Mouse (Mus musculus): ENCODE data around the gene Actn4. TPM values are rescaled to one million over a fixed set of nuclear protein-coding genes. Genes with fewer than 3 reads are reported as not detected.
A peak's percentile ranks its signal among the peaks of the same experiment; 100 is the strongest.

Actn4 gene
- polyA plus RNA-seq, 1 experiment from 2014 or later, result 141 TPM

DNA sequence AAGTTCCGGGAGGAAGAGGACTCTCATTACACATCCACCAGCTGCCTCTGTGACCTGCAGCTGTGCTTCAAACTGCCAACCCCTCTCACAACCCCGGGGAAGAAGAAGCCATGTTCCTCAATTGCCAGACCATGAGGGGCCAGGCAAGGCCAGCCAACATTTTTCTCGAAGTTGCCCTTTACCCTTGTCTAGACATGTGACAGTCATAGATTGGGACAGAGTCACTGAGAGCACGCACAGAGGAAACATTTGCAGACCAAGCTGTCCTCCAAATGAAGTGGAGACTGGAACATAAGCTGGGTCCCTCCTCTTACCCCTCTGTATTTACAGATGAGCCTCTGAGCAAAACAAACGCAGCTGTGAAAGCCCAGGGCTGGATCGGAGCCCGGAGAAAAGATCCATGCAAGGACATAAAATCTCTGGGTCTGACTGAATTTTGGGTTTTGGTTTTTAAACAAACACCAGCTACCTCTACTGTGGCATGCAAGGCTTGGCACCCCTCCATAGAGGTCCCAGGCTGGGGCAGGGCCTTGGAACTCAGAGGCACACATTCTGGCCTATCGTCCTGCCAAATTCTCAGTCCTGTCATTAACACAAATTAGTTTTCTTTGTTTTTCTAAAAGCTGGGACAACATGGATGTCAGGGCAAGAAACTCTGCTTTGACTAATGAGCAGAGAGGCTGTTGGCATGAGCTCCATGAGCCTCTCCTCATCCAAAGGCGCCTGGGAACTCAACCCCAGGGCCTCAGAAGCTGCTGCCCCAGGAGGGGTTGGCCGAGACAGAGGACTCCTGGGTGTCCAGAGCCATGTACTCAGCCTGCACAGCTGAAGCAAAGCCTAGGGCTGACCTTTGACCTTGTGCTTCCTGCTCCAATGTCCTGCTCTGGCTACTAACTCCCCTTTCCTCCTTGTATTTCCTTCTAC is 44.4 kb downstream of the Actn4 start:
- WGBS, result 67% methylated on average over 10 of the region's 10 CpGs
- Histone ChIP-seq H3K9ac (replicated peaks) (no peak overlapping the region), H3K4me3 (replicated peaks) (no peak overlapping the region), H3K4me1 (peaks cover 61% of the 10 kb centered on the region), H3K36me3 (peaks cover 56% of the 10 kb centered on the region), H3K9me3 (replicated peaks) (no peaks in the 10 kb centered on the region), H3K4me2 (no peak overlapping the region), H3K27ac (replicated peaks) (peak overlapping the region; percentile 77), H3K27me3 (replicated peaks) (no peaks in the 10 kb centered on the region)
- ATAC-seq (ENCODE audit: low FRiP score), result peak; percentile 55

DNA sequence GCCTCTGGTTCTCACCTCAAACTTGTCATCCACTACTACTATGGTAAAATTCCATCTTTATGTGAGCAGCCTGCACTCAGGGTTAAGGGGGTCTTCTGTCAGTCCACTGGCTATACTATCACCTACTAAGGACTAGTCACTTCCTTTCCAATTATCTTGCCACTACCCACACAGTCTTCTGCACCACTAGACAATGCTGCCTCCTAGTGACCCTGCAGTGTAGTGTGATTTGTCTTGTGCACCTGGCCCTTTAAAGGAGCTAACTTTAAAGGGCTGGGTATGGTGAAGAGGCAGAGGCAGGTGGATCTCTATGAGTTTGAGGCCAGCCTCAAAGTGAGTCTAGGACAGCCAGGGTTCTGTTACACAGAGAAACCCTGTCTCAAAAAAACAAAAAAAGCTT is 45.6 kb downstream of the Actn4 start:
- no peak for ATAC-seq (ENCODE audit: low FRiP score)

DNA sequence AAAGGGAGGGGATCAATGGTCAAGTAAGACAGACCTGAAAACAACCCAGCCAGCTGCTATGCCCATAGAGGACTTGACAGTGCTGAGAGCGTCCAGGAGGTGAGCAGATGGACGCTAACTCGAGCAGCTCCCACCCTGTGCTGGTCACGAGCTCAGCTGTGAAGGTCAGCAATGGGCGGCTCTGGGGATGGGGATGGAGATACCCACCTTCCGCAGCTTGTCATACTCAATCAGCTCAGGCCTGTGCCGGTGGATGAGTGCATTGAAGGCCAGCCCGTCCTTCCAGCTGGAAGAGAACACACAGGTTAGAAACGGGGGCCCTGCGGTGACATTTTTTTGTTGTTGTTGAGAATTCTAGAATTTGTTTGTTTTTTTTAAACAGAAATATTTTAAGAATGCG is 49.0 kb downstream of the Actn4 start:
- H3K9ac ChIP-seq (replicated peaks), result no peak overlapping the region
- H3K9me3 ChIP-seq (replicated peaks), result no peaks in the 10 kb centered on the region
- no peak overlapping the region for H3K27ac ChIP-seq (replicated peaks)
- H3K36me3 ChIP-seq, result peaks cover 94% of the 10 kb centered on the region
- 84% methylated on average over 11 of the region's 11 CpGs for WGBS
- 0 out of 2 replicates have a peak, but pooled peaks have one; percentile 15 for ATAC-seq (ENCODE audit: low FRiP score)
- no peak overlapping the region for H3K4me3 ChIP-seq (replicated peaks)
- H3K4me1 ChIP-seq, result peaks cover 21% of the 10 kb centered on the region
- H3K27me3 ChIP-seq (replicated peaks), result no peaks in the 10 kb centered on the region
- H3K4me2 ChIP-seq, result no peak overlapping the region

More for the DNA sequence above, 45.6 kb downstream of the Actn4 start:
- Histone ChIP-seq H3K9ac (replicated peaks) (no peak overlapping the region), H3K4me2 (no peak overlapping the region), H3K27ac (replicated peaks) (no peak overlapping the region), H3K4me1 (peaks cover 52% of the 10 kb centered on the region), H3K4me3 (replicated peaks) (no peak overlapping the region), H3K36me3 (peaks cover 68% of the 10 kb centered on the region), H3K27me3 (replicated peaks) (no peaks in the 10 kb centered on the region), H3K9me3 (replicated peaks) (no peaks in the 10 kb centered on the region)

DNA sequence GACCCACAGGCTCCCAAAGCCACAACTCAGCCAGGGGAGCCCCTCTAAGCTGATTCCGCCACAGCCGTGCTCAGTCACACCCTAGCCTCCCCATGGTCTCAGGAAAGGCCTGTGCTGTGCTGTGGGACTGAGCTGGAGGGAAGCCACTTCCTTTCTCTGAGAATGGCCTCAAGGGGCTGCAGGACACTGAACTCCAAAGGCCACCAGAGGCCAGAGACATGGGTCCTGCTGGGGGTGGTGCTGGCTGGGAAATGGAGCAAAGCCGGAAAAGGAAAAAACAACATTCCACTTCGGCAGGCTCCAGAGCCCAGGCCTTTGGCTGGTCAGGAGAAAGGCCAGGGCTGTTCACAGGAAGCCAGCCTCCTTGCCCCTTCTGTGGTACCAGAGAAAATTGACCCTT is 50.5 kb downstream of the Actn4 start:
- peaks cover 6% of the 10 kb centered on the region; the same call in 1 of the 2 replicates for H3K4me1 ChIP-seq
- WGBS, result 80% methylated on average over 4 of the region's 4 CpGs
- peaks cover 97% of the 10 kb centered on the region for H3K36me3 ChIP-seq
- no peaks in the 10 kb centered on the region for H3K27me3 ChIP-seq (replicated peaks)
- H3K9me3 ChIP-seq (replicated peaks), result no peaks in the 10 kb centered on the region
- ATAC-seq (ENCODE audit: low FRiP score), result no peak
- H3K9ac ChIP-seq (replicated peaks), result no peak overlapping the region
- H3K27ac ChIP-seq (replicated peaks), result 0 out of 2 replicates have a peak overlapping the region, but pooled peaks have one; percentile 1
- H3K4me2 ChIP-seq, result no peak overlapping the region
- no peak overlapping the region for H3K4me3 ChIP-seq (replicated peaks)

DNA sequence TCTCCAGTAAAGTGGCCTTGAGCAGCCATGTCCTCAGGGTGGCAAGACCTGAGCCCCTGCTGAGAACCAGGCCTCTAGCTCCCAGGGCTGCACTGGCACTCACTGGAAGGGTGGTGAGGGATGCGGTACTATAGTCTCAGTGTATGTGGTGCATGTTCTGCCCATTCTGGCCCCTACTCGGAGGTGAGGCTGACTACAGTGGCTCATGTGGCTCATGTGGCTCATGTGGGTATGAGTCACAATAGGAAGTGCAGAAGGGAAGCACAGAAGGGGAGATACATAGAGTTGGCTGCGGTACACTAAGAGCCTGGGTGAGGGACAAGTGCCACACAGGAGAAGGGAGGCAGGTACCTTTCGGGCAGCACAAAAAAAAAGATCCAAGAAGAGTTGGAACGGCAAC is 54.9 kb downstream of the Actn4 start:
- Histone ChIP-seq H3K4me2 (no peak overlapping the region), H3K4me1 (peaks cover 4% of the 10 kb centered on the region; the same call in 1 of the 2 replicates), H3K9ac (replicated peaks) (no peak overlapping the region), H3K27me3 (replicated peaks) (no peaks in the 10 kb centered on the region), H3K9me3 (replicated peaks) (no peaks in the 10 kb centered on the region), H3K36me3 (peaks cover 99% of the 10 kb centered on the region), H3K27ac (replicated peaks) (no peak overlapping the region), H3K4me3 (replicated peaks) (no peak overlapping the region)
- no peak for ATAC-seq (ENCODE audit: low FRiP score)
- 93% methylated on average over 5 of the region's 5 CpGs for WGBS

DNA sequence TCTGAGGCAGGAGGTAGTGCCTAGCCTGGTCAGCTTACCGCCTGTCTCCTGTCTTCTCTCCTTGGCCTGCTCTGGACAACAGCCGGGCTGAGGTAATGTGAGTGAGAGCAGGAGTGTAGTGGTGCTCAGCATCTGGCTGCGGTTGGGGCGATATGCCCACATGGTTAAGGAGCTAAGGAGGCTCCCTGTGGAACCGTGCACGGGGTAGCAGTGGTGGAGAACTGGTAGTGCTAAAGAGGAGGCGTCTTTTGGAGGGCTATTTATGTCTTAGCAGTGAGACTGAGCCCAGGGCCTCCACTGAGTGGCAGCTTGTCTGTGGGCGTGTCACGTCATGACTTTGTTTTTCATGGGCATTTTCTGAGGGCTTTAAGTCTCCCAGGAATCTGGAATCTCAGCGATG is 58.4 kb downstream of the Actn4 start:
- no peaks in the 10 kb centered on the region for H3K27me3 ChIP-seq (replicated peaks)
- peaks cover 97% of the 10 kb centered on the region for H3K36me3 ChIP-seq
- H3K4me2 ChIP-seq, result no peak overlapping the region
- whole genome bisulfite sequencing, result 91% methylated on average over 10 of the region's 10 CpGs
- H3K9ac ChIP-seq (replicated peaks), result no peak overlapping the region
- H3K9me3 ChIP-seq (replicated peaks), result no peaks in the 10 kb centered on the region
- H3K27ac ChIP-seq (replicated peaks), result no peak overlapping the region
- ATAC-seq (ENCODE audit: low FRiP score), result no peak
- peaks cover 8% of the 10 kb centered on the region; the same call in 1 of the 2 replicates for H3K4me1 ChIP-seq
- H3K4me3 ChIP-seq (replicated peaks), result no peak overlapping the region

DNA sequence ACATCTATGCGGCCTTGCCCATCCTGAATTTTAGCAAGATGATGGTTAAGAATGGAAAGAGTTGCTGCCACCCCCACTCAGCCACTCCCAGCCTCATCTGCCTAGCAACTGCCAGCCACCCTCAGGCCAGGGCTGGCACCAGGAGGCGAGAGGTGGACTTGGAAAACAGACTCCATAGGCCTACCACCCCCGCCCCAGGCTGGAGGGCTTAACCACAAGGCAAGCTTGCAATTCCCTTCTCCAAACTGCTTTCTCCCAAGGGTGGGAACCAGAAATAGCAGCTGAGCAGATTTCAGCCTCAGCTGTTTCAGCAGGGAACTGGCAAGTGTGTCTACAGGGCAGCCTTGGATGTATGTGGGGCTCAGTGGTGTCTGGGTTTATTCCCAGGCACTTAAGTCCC is 59.3 kb downstream of the Actn4 start:
- WGBS, result 82% methylated on average over 3 of the region's 3 CpGs
- Histone ChIP-seq H3K9ac (replicated peaks) (no peak overlapping the region), H3K4me1 (peaks cover 8% of the 10 kb centered on the region; the same call in 1 of the 2 replicates), H3K4me2 (no peak overlapping the region), H3K36me3 (peaks cover 97% of the 10 kb centered on the region), H3K4me3 (replicated peaks) (no peak overlapping the region), H3K27ac (replicated peaks) (peak overlapping the region; percentile 62; the same call in 1 of the 2 replicates), H3K9me3 (replicated peaks) (no peaks in the 10 kb centered on the region), H3K27me3 (replicated peaks) (no peaks in the 10 kb centered on the region)
- ATAC-seq (ENCODE audit: low FRiP score), result no peak

DNA sequence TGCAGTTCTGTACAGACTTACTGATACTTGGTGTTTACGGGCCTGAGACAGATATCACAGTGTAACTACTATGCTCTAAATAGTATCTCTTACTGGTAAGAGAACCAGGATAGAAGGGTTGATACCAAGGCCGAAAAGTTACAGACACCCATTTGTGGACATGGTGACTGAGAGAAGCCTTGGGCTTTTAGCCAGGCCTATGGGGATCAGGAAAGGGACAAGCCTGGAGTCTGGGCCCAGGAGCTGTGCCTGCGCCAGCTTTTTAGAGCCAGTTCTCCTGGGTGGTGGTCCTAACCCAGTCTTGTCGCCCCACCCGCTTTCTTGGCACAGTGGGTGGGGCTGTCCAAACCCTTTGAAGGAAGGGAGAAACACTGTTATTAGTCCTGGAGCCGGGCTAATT is 60.0 kb downstream of the Actn4 start:
- no peak for ATAC-seq (ENCODE audit: low FRiP score)
- Histone ChIP-seq H3K9ac (replicated peaks) (no peak overlapping the region), H3K9me3 (replicated peaks) (no peaks in the 10 kb centered on the region), H3K4me3 (replicated peaks) (no peak overlapping the region), H3K4me2 (no peak overlapping the region), H3K27me3 (replicated peaks) (no peaks in the 10 kb centered on the region), H3K36me3 (peaks cover 97% of the 10 kb centered on the region), H3K4me1 (peaks cover 8% of the 10 kb centered on the region; the same call in 1 of the 2 replicates), H3K27ac (replicated peaks) (peak overlapping the region; percentile 62)
- WGBS, result 91% methylated on average over 6 of the region's 6 CpGs

DNA sequence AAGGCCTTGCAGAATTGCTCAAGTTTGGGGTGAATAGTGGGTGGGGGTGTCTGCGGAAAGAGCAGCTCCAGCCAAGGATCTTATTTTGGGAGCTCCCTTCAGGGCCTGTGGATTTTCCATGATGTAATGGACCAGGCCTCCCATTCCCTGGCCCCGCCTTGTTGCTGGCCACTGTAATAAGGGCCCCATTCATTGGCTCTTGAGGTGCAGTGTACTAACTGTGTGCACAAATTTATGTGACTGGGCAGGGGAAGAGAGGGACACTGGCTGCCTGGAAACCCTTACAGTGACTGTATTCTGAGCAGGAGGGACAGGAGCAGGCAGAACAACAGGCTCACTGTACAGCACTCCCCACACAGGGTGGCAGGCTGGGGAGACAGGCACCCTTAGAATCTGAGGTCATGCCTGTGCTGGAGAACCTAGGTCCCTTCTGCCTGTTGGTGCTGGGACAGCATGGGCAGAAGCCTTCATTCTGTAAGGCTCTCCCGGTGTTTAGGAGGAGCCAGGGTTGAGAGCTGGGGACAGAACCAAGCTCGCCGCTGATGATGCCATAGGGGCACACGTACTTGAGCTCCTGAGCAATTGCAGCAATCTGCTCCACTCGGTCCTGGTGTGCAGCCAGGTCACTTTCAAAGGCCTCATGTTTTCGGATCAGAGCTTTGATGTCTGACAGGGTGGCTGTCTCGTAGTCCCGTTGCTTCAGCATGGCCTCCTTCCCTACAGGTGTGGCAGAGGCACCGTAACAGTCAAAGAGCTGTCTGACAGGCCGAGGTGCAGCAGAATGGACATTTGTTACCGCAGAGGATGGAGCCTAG is 60.6 kb downstream of the Actn4 start:
- no peaks in the 10 kb centered on the region for H3K27me3 ChIP-seq (replicated peaks)
- no peak overlapping the region for H3K4me2 ChIP-seq
- peak; percentile 80 for ATAC-seq (ENCODE audit: low FRiP score)
- H3K36me3 ChIP-seq, result peaks cover 97% of the 10 kb centered on the region
- no peak overlapping the region for H3K9ac ChIP-seq (replicated peaks)
- H3K27ac ChIP-seq (replicated peaks), result peak overlapping the region; percentile 62
- H3K4me3 ChIP-seq (replicated peaks), result no peak overlapping the region
- H3K9me3 ChIP-seq (replicated peaks), result no peaks in the 10 kb centered on the region
- H3K4me1 ChIP-seq, result peaks cover 8% of the 10 kb centered on the region; the same call in 1 of the 2 replicates
- 85% methylated on average over 13 of the region's 13 CpGs for WGBS

DNA sequence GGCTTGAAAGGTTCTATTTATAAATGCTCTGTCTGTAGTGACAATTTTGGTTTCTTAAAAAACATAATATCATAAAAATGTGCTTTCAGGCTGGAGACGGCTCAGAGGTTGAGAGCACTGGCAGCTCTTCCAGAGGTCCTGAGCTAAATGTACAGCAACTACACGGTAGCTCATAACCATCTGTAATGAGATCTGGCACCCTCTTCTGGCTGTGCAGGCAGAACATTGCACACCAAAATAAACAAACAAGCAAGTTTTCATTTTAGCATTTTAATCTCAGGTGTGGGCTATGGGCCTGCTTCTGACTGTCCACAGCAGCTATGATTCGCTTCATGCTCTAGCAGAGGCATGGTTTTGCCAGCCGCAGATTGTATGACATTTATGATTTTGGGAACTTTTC is 62.2 kb downstream of the Actn4 start:
- Histone ChIP-seq H3K9ac (replicated peaks) (no peak overlapping the region), H3K36me3 (peaks cover 97% of the 10 kb centered on the region), H3K4me1 (peaks cover 8% of the 10 kb centered on the region; the same call in 1 of the 2 replicates), H3K27ac (replicated peaks) (no peak overlapping the region), H3K4me2 (no peak overlapping the region), H3K27me3 (replicated peaks) (no peaks in the 10 kb centered on the region), H3K4me3 (replicated peaks) (no peak overlapping the region), H3K9me3 (replicated peaks) (no peaks in the 10 kb centered on the region)
- ATAC-seq (ENCODE audit: low FRiP score), result no peak
- WGBS, result 85% methylated on average over 4 of the region's 4 CpGs

DNA sequence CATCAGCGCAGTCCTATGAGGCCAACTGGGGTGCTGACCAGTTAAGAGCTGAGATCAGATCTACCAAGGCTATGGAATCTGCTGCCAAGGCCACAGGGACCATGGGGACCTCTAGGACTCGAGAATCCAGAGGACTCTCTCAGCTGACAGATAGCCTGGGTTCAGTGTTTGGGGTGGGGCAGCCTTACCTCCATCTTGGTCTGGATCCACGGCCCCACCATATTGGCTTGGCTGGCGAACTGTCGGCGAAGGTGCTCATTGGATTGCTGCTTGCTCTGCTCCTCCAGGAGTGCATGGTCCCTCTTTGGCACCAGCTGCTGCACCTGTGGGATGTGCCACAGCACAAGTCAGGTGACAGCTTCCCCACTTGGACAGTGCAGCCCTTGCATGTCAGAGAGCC is 64.5 kb downstream of the Actn4 start:
- no peaks in the 10 kb centered on the region for H3K9me3 ChIP-seq (replicated peaks)
- H3K4me2 ChIP-seq, result no peak overlapping the region
- 94% methylated on average over 6 of the region's 6 CpGs for WGBS
- no peak overlapping the region for H3K4me3 ChIP-seq (replicated peaks)
- peaks cover 4% of the 10 kb centered on the region; the same call in 1 of the 2 replicates for H3K4me1 ChIP-seq
- no peaks in the 10 kb centered on the region for H3K27me3 ChIP-seq (replicated peaks)
- H3K36me3 ChIP-seq, result peaks cover 94% of the 10 kb centered on the region
- no peak overlapping the region for H3K27ac ChIP-seq (replicated peaks)
- no peak for ATAC-seq (ENCODE audit: low FRiP score)
- no peak overlapping the region for H3K9ac ChIP-seq (replicated peaks)
